Mouse (Mus musculus) right cerebral cortex, adult 18-20 months (tissue): Measurements from ENCODE around the gene Cdan1.
"Not testable (repeated sequence)": the region's sequence is repeated elsewhere in the genome, so short reads cannot be mapped to it uniquely, and the experiment has no call there.

Experiments
- DNase-seq: peaks from one replicate; pipeline ENCODE4 v3.0.0; 2022; ENCODE audit warnings: mixed read lengths

Cdan1 gene

GRCm38 (mm10) chr2:120745496-120745895 is 104.4 kb downstream of the Cdan1 start:
- DNase-seq, result no peak

GRCm38 (mm10) chr2:120731877-120732530 is 117.9 kb downstream of the Cdan1 start:
- DNase-seq, result no peak

- peak; percentile 93 for DNase-seq
Observed at GRCm38 (mm10) chr2:120731167-120731862, 118.6 kb downstream of the Cdan1 start.

DNA sequence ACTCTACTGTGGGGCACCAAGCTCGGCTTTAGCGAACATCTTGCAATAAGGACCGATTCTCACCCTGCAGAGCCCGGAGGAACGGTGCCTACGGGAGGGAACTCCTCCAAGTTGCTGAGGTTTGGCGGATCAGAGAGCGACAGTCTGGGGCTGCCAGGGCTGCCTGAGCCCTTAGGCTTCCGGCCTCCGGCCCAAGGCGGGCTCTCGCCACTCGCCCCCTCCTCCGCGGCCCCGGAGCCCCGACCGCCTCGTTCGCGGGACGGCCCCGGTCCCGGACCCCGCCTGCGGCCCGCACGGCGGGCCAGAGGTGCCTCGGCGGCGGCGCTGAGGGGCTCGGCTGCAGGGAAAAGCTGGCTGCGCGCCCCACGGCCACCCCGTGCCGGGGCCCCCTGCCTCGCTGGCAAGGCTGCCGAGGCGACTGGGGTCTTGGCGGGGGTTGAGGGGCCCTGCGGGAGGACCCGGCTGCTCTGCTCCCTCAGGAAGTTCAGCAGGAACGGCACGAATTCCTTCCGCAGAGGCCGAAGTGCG is 119.2 kb downstream of the Cdan1 start:
- DNase-seq, result no peak

DNA sequence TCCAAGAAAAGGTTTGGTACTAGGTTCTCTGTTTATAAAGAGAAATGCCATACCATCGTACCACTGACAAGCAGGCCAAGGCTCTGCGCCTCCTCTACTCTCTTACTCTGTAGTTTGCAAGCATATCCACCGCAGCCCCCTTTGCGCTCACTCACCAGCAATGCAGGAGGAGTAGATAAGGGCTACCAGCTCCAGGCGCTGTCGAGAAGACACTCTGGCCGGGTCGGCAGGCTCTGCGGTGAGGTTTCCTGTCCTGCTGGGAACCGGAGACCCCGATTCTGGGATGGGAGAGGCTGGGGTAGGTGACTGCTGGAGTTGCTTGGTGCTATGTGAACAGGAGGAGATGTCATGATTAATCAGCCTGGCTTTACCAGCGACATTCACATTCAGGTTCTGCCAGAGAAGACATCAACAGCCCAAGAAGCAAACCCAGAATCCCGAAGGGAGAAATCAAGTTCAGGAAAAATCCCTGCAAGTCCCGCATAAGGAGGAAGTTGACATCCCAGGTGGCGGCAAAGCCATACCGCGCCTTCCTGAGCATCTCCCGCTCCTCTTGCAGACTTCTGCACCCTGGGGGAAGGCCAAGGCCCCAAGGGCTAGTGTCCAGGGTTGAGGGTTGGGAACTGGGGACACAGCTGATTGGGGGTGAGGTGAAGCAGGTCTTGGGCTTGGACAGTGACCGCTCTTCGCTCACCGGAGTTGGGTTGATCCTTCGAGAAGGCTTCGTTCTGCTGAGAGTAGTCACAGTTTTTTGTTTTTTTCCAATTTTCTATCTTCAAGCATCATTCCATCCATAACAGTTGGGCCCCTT is 119.9 kb downstream of the Cdan1 start:
- no peak for DNase-seq

DNA sequence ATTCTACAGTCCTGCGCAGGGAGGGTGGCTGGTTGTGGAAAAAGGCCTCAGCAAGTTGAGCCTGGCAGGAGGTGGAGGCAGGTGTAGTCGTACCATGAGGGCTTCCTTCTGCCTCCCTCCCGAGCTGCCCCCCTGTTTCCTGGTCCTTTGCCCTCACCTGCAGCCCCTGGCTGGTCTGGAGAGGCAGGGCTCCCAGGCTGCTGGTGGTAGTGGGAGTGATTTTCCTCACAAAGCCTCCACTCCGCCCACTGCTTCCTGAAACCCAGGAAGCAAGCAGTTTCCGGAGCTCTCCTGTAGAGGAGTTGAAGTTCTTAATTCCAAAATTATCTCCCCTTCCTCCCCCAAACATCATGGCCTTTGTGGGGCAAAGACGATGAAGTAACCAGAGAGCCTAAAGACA is 125.8 kb downstream of the Cdan1 start:
- DNase-seq, result no peak

GRCm38 (mm10) chr2:120723621-120724020 is 126.3 kb downstream of the Cdan1 start:
- no peak for DNase-seq

DNA sequence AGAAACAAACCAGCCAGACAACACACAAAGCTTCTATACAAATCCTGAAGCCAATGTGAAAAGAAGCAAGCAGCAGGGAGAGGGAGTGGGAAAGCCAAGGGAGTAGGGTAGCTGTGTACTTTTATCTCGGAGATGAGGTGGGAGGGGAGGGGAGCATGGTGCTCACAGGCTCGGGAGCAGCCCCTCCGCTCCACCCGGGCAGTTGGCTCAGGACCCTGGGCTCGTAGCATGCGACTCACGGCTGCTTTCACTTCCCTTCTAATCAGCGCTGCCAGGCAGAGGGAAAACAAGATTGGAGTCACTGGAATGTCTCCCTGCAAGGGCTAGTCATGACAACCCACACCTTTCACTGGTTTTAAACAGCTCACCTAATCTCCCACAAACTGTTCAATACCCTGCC is 127.4 kb downstream of the Cdan1 start:
- no peak for DNase-seq

- DNase-seq, result no peak
Observed at GRCm38 (mm10) chr2:120721911-120722310, 128.0 kb downstream of the Cdan1 start.

DNA sequence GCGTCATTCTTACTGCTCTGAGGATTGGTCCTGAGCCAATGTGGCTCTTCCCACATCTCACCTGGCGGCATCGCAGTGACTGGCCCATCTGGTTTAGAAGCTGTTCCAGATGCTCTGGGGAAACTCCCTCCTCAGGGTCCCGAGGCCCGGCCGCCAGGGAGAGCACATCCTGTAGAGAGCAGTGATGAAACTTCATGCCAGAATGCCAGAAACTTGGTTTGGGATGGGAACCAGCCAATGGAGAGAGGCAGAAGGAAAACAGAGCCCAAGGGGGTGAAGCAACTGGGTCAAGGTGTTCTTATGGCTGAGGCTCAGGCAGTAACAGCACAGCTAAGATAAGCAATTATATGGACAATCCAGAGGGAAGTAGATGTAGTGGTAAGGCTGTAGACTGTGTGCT is 129.1 kb downstream of the Cdan1 start:
- DNase-seq, result no peak

- DNase-seq, result no peak
Observed at GRCm38 (mm10) chr2:120718496-120718895, 131.4 kb downstream of the Cdan1 start.

GRCm38 (mm10) chr2:120713441-120713840 is 136.5 kb downstream of the Cdan1 start:
- no peak for DNase-seq

GRCm38 (mm10) chr2:120710948-120711347 is 139.0 kb downstream of the Cdan1 start:
- no peak for DNase-seq

DNA sequence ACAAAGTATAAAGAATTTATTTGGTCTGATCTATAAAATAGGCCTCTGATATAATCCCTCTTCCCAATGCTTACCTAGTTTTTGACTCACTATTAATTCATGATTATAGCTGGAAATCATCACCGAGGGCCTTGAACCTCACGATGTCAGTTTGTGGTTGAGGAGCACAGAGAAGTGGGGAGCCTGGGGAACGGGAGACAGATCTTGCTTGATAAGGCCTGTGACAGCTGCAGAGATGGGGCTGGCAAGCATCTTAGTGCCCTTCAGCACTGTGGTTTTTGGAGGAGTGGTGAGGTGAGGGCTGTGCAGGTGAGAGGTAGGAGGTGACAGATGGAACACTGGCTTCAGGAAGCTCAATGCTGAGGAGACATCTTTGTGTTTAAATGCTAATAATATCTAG is 139.8 kb downstream of the Cdan1 start:
- no peak for DNase-seq

DNA sequence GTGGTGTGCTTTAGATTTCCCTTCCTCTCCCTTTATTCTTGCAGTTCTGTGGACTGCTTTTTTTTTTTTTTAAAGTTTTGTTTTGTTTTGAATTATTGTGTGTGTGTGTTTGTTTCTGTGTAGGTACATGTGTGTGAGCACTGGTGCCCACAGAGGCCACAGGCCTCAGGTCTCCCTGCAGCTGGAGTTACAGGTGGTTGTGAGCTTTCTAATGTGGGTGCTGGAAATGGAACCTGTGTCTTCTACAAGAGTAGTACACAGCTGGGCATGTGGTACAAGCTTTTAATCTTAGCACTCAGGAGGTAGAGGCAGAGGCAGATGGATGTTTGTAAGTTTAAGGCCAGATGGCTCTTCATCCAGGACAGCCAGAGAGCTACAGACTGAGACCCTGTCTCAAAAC is 142.9 kb downstream of the Cdan1 start:
- no peak for DNase-seq

DNA sequence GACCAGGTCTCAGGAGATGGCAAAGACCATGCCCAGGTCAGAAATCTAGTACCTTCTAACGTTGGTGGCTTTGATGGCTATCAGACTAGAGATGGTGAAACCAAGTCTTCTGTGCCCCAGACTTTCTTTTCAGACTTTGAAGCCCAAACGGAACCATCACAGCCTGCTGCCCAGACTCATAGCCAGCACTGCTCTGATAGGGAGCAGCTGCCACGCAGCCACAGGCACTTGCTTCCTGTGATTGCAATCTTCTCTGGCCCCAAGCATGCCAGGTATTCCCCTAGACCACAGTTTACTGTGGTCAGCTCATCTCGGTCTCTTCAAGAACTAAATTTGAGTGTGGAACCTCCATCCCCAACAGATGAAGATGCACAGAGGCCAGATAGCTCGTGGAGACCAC is 147.3 kb downstream of the Cdan1 start:
- DNase-seq, result no peak

GRCm38 (mm10) chr2:120700379-120700885 is 149.5 kb downstream of the Cdan1 start:
- DNase-seq, result no peak

DNA sequence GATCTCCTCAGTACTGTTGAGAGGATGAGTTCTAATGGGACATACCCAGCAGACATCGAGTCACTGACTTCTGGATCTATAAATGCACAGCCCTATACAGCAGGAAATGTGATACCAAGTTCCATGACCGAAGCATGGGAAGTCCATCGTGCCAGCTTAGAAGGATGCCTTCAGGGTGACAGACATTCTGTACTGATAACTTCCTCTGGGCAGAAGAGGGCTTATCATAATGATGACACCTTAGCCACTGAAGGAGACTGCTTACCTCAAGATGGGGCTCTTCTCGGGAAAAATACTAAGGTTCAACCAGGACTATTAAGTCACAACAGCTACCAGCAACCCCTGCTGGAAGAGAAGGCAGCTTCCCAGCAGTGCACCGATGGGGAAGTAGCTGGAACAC is 152.2 kb downstream of the Cdan1 start:
- no peak for DNase-seq

GRCm38 (mm10) chr2:120681151-120681550 is 168.8 kb downstream of the Cdan1 start:
- not testable (repeated sequence) for DNase-seq

GRCm38 (mm10) chr2:120670253-120670652 is 179.7 kb downstream of the Cdan1 start:
- DNase-seq, result no peak

DNA sequence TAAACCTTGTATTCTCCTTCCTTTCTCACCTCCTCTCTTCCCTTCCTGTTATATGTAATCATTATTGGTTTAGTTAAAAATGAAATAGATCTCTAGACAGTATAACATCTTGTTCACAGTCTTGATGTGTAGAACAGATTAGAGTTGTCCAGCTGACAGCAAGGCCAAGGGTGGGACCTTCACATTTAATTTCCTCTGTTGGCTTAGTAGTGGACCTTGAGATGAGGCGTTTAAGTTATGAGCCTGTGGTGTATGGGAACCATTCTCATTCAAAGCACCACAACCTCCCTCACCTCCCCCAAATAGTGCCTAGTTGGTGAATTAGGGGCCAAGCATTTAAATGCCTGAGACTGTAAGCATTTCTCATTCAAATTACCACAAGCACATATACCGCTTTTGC is 182.5 kb downstream of the Cdan1 start:
- DNase-seq, result no peak
